Mouse (Mus musculus): ENCODE data around the gene Neurl1a. TPM values are rescaled to one million over a fixed set of nuclear protein-coding genes. Genes with fewer than 3 reads are reported as not detected.

Gene Neurl1a
- polyA plus RNA-seq, 1 experiment from 2014 or later, result 6.1 TPM

DNA sequence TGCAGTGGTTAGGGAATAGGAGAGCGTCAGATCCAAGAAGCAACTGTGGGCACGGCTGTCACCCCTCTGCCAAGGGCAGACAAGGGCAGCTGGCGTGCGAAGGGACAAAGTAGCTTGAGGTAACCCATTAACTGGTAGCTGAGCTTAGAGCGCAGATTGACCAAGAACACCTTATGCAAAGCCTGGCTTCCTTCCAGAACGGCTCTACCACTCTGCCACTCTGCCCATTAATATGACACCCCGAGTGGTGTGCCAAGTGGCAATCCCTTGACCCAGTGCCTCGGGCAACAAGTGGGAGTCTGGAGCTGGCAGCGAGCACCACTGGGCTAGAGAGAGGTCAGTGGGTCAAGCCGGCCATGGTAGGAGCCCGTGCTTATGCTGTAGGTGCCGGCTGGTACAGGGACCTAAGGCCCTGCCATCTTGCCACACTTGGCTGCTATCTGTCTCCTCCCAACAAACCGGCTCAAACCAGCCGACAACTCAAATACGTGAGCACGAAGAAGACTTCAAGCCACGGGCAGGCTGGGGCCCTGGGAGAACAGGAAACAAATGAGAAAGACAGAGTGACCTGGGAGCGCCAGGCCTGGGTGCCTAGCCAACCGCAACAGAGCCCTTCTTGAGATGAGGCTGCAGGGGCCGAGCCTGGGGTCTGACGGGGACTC lies 123.7 kb downstream of the Neurl1a start:
- Histone ChIP-seq H3K27me3 (no peaks in the 10 kb centered on the region), H3K27ac (peak overlapping the region; percentile 79), H3K9me3 (no peaks in the 10 kb centered on the region), H3K36me3 (peaks cover 10% of the 10 kb centered on the region), H3K4me2 (peak overlapping the region; percentile 19), H3K4me3 (no peak overlapping the region), H3K9ac (no peak overlapping the region), H3K4me1 (peaks cover 52% of the 10 kb centered on the region)
- WGBS, result 29% methylated on average over 21 of the region's 21 CpGs
- no peak for ATAC-seq (ENCODE audit: borderline replicate concordance, extremely low read depth, low FRiP score, low TSS enrichment)

DNA sequence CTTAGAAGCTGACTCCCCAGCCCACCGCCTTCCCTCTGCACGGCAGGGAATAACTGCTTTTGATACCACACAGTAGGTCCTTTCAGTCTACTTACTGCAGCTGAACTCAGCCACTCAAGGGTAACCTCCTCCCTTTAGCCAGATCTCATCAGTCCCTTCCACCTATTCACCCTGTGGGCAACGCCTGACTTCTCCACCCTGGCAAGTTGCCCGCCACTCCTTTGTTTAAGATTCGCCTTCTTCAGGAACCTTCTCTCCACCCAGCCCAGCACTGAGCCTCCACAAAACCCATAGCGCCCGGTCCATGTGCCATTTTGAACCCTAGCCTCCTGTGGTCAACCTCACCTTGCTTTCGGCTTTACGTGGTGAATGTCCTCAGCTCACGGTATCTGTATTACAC lies 124.5 kb downstream of the Neurl1a start:
- WGBS, result 70% methylated on average over 10 of the region's 10 CpGs
- peak overlapping the region; percentile 79; the same call in 1 of the 2 replicates for H3K27ac ChIP-seq

DNA sequence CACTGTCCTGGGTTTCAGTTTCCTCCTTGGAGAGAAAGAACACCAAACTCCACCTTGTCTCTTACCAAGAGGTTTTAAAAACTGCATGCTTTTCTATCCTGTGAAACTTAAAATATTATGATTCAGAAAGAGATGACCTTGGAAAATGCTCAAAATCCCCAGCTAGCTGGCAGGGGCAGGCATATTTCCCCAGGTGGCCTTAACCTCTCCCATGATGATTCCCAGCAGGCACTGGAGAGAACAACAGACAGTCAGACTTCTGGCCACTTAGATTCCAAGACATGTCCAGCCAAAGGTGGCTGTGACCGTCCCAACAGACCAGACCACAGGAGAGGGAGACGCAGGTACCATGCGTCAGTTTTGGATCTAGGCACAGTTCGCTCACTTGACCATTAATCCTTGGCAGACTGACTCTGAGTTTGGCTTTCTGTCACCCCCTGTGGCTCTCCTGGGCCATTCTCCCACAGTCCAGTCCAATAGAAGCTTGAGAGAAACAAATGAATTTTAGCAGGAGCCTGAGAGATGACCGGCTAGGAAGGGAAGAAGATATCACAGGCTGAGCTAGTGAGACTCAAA lies 125.6 kb downstream of the Neurl1a start:
- H3K36me3 ChIP-seq, result peaks cover 6% of the 10 kb centered on the region
- H3K4me1 ChIP-seq, result peaks cover 53% of the 10 kb centered on the region
- 79% methylated on average over 5 of the region's 5 CpGs for WGBS
- ATAC-seq (ENCODE audit: borderline replicate concordance, extremely low read depth, low FRiP score, low TSS enrichment), result no peak
- H3K4me3 ChIP-seq, result no peak overlapping the region
- no peak overlapping the region for H3K4me2 ChIP-seq
- H3K27me3 ChIP-seq, result no peaks in the 10 kb centered on the region
- H3K27ac ChIP-seq, result no peak overlapping the region
- no peak overlapping the region for H3K9ac ChIP-seq
- H3K9me3 ChIP-seq, result no peaks in the 10 kb centered on the region

More for the DNA sequence above, 124.5 kb downstream of the Neurl1a start:
- no peak overlapping the region for H3K4me3 ChIP-seq
- H3K4me2 ChIP-seq, result no peak overlapping the region
- no peak for ATAC-seq (ENCODE audit: borderline replicate concordance, extremely low read depth, low FRiP score, low TSS enrichment)
- peaks cover 10% of the 10 kb centered on the region for H3K36me3 ChIP-seq
- H3K9me3 ChIP-seq, result no peaks in the 10 kb centered on the region
- H3K9ac ChIP-seq, result no peak overlapping the region
- H3K4me1 ChIP-seq, result peaks cover 52% of the 10 kb centered on the region
- no peaks in the 10 kb centered on the region for H3K27me3 ChIP-seq

DNA sequence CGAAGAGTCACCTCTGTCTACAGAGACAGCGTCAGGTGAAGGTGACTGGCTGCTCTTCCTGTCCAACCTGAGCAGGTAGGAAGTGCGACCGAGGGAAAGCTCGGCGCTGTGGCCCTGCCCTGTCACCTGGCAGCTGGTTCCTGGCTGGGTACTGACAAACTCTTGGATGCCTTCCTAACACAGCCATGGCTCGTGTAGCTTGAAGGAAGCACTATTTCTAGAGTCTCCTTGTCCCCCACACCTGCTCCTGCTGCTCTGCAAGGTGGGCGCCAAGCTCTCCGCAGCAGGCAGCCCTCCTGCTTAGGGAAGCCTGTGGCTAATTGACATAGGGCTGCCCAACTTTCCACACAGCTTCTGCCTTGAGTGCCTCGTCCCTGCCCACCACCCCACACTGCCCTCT lies 126.8 kb downstream of the Neurl1a start:
- no peak overlapping the region for H3K4me2 ChIP-seq
- H3K9me3 ChIP-seq, result no peaks in the 10 kb centered on the region
- H3K4me3 ChIP-seq, result no peak overlapping the region
- no peak overlapping the region for H3K27ac ChIP-seq
- H3K9ac ChIP-seq, result no peak overlapping the region
- WGBS, result 76% methylated on average over 10 of the region's 10 CpGs
- H3K36me3 ChIP-seq, result peaks cover 14% of the 10 kb centered on the region
- H3K27me3 ChIP-seq, result no peaks in the 10 kb centered on the region
- ATAC-seq (ENCODE audit: borderline replicate concordance, extremely low read depth, low FRiP score, low TSS enrichment), result no peak
- peaks cover 58% of the 10 kb centered on the region for H3K4me1 ChIP-seq

DNA sequence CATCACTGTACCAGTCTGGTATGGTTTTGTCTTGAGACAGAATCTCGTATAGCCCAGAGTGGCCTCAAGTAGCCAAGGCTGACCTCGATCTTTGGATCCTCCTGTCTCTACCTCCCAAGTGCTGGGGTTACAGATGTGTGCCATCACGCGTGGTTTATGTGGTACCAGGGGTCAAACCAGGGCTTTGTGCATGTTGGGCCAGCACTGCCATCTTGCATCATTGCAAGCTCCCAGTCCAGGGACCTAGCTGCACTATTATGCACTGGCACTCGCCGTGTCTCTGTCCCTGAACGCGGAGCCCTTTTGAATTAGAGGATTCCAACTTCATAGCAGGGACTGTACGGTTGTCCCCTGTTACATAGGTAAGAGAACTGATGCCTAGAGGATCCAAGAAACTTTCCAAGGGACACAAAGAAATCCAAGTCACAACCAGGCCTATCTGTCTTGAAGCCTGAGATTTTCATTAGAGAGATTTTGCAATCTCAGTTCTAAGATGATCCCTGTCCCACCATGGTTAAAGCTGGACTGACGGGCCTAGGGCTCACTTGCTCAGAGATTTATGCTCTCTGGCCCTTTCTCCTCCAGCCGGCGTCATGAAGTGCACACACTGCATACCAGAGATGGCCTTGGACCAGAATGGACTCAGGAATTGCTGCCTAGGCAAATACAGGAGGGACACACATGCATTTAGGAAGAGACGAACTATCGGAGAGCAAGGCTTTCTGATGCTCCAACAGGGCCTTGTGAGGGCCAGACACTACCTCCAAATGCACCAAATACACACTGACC lies 127.7 kb downstream of the Neurl1a start:
- no peak overlapping the region for H3K4me2 ChIP-seq
- no peaks in the 10 kb centered on the region for H3K27me3 ChIP-seq
- no peaks in the 10 kb centered on the region for H3K9me3 ChIP-seq
- WGBS, result 82% methylated on average over 14 of the region's 14 CpGs
- peaks cover 17% of the 10 kb centered on the region for H3K36me3 ChIP-seq
- no peak overlapping the region for H3K27ac ChIP-seq
- H3K4me3 ChIP-seq, result no peak overlapping the region
- H3K9ac ChIP-seq, result no peak overlapping the region
- ATAC-seq (ENCODE audit: borderline replicate concordance, extremely low read depth, low FRiP score, low TSS enrichment), result no peak
- peaks cover 49% of the 10 kb centered on the region for H3K4me1 ChIP-seq

DNA sequence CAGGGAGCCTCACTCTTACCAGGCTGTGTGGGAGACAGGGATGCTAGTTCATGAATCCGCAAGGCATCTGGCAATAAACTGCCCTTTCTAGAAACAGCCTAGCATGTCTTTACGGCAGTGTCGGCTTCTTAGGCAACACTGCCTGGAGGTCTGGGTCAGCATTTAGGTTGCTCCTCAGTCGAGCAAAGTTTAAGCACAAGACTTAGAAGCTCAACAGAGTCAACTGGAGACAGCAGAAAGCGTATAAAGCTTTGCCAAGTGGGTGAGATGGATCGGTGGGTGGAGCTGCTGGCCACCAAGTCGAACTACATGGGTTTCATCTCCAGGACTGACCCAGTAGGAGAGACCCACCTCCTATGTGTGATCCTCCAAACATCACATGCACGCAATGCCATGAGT lies 128.3 kb downstream of the Neurl1a start:
- WGBS, result 80% methylated on average over 8 of the region's 8 CpGs
- no peak overlapping the region for H3K4me2 ChIP-seq
- H3K27me3 ChIP-seq, result no peaks in the 10 kb centered on the region
- H3K27ac ChIP-seq, result no peak overlapping the region
- no peak for ATAC-seq (ENCODE audit: borderline replicate concordance, extremely low read depth, low FRiP score, low TSS enrichment)
- H3K4me1 ChIP-seq, result peaks cover 49% of the 10 kb centered on the region
- H3K36me3 ChIP-seq, result peaks cover 17% of the 10 kb centered on the region
- H3K9ac ChIP-seq, result no peak overlapping the region
- no peak overlapping the region for H3K4me3 ChIP-seq
- H3K9me3 ChIP-seq, result no peaks in the 10 kb centered on the region

Small RNA genes within 50 kb of the gene (microRNA-seq; reads per million reads assigned to microRNA genes)
- not detected for gene Mir6995

Other genes with a start within 250 kb of the Neurl1a start
- gene Ina, start 164.1 kb upstream of the Neurl1a start, polyA plus RNA-seq (2015; fragmentation: Nextera tagmentation; extraction: Ambion mirVana), result 1.0 and 2.3 TPM in 2 replicates
- gene Nt5c2, start 163.7 kb upstream of the Neurl1a start, polyA plus RNA-seq (2015; fragmentation: Nextera tagmentation; extraction: Ambion mirVana), result 85.4 and 86.0 TPM in 2 replicates
- 15.3 and 19.3 TPM in 2 replicates for gene Pcgf6, start 127.9 kb upstream of the Neurl1a start, polyA plus RNA-seq (2015; fragmentation: Nextera tagmentation; extraction: Ambion mirVana)
- 5.2 and 5.3 TPM in 2 replicates for gene Taf5, start 111.1 kb upstream of the Neurl1a start, polyA plus RNA-seq (2015; fragmentation: Nextera tagmentation; extraction: Ambion mirVana)
- gene Usmg5, start 88.2 kb upstream of the Neurl1a start, polyA plus RNA-seq (2015; fragmentation: Nextera tagmentation; extraction: Ambion mirVana), result 1,008 and 1,027 TPM in 2 replicates
- gene Pdcd11, start 88.1 kb upstream of the Neurl1a start, polyA plus RNA-seq (2015; fragmentation: Nextera tagmentation; extraction: Ambion mirVana), result 7.8 and 8.3 TPM in 2 replicates
- gene Calhm2, start 40.5 kb upstream of the Neurl1a start, polyA plus RNA-seq (2015; fragmentation: Nextera tagmentation; extraction: Ambion mirVana), result 7.1 and 9.7 TPM in 2 replicates
- not detected in 2 replicates for gene Calhm1, start 34.6 kb upstream of the Neurl1a start, polyA plus RNA-seq (2015; fragmentation: Nextera tagmentation; extraction: Ambion mirVana)
- not detected in 2 replicates for gene Calhm3, start 21.1 kb upstream of the Neurl1a start, polyA plus RNA-seq (2015; fragmentation: Nextera tagmentation; extraction: Ambion mirVana)

All from lung, embryonic 15.5 days (tissue).